Mouse (Mus musculus) liver, embryonic 14.5 days (tissue): ENCODE results near the gene Tango6. TPM values are rescaled to one million over a fixed set of nuclear protein-coding genes. Genes with fewer than 3 reads are reported as not detected.

Source experiments
- ATAC-seq: fragments of 200-750 bp; cut with Nextera tagmentation; 2 replicates; pipeline ENCODE4 v1.8.0; 2017; ENCODE audit warnings: moderate number of reproducible peaks, mild to moderate bottlenecking, moderate library complexity; ENCODE audit not compliant: insufficient read depth
- DNase-seq, 3 experiments: peaks; one replicate each; pipeline ENCODE4 v3.0.0-alpha.2; 2012 to 2013; ENCODE audit warnings: low read depth in 3 of 3, low spot score in 3 of 3
- H3K27ac ChIP-seq: fragments of 300-500 bp; sonication (generic); 2 replicates; pipeline ENCODE4 v1.5.1; 2014; ENCODE audit warnings: moderate library complexity, mild to moderate bottlenecking, control low read depth, inconsistent platforms
- H3K27me3 ChIP-seq: fragments of 300-500 bp; sonication (generic); 2 replicates; pipeline ENCODE4 v1.6.1; 2014; ENCODE audit warnings: mild to moderate bottlenecking, low read length, moderate library complexity; ENCODE audit not compliant: control insufficient read depth, insufficient read depth
- H3K36me3 ChIP-seq: fragments of 300-500 bp; sonication (generic); replicated peaks from 2 replicates; pipeline ENCODE4 v1.6.1; 2014; ENCODE audit warnings: low read depth; ENCODE audit not compliant: control insufficient read depth, insufficient read depth
- H3K4me1 ChIP-seq, 2 experiments: fragments of 200-500 bp in 1 of 2; fragments of 300-500 bp in 1 of 2; sonication (generic) in 1 of 2; replicated peaks; 2 replicates each; pipeline ENCODE4 v1.6.1; 2012 to 2014; ENCODE audit warnings: antibody characterized with exemption in 1 of 2, inconsistent platforms in 1 of 2, low read length in 1 of 2; ENCODE audit not compliant: control insufficient read depth in 2 of 2, insufficient read depth in 2 of 2
- H3K4me2 ChIP-seq: fragments of 300-500 bp; sonication (generic); 2 replicates; pipeline ENCODE4 v1.6.1; 2014; ENCODE audit warnings: low read depth, mild to moderate bottlenecking, control low read depth, moderate library complexity
- H3K4me3 ChIP-seq, 2 experiments: fragments of 200-500 bp in 1 of 2; fragments of 300-500 bp in 1 of 2; sonication (generic) in 1 of 2; 2 replicates each; pipeline ENCODE4 v1.5.1; 2012 to 2014; ENCODE audit warnings: low read depth in 2 of 2, low read length in 2 of 2, mild to moderate bottlenecking in 2 of 2, control low read depth in 1 of 2, inconsistent platforms in 1 of 2, moderate library complexity in 1 of 2; ENCODE audit not compliant: insufficient read depth in 1 of 2
- H3K9ac ChIP-seq: fragments of 300-500 bp; sonication (generic); replicated peaks from 2 replicates; pipeline ENCODE4 v1.6.1; 2014; ENCODE audit warnings: mild to moderate bottlenecking, control low read depth, moderate library complexity
- H3K9me3 ChIP-seq: fragments of 300-500 bp; sonication (generic); 2 replicates; pipeline ENCODE4 v1.6.1; 2016; ENCODE audit warnings: low read length, mixed read lengths; ENCODE audit not compliant: control insufficient read depth
- CTCF ChIP-seq: IDR thresholded peaks from 2 replicates; pipeline ENCODE4 v1.5.1; 2016; ENCODE audit warnings: antibody characterized with exemption, low read depth, control low read depth
- EP300 ChIP-seq: IDR thresholded peaks from 2 replicates; pipeline ENCODE4 v1.6.1; 2016; ENCODE audit warnings: antibody characterized with exemption, low read depth
- WGBS: fragments of 180-500 bp; shearing (Covaris S2); extraction: QIAGEN DNeasy Blood & Tissue Kit; methylation state at CpG from one replicate; pipeline ENCODE4 v1.1.7; 2014; ENCODE audit not compliant: insufficient replicate concordance; 5-methylcytosine and 5-hydroxymethylcytosine counted together
- polyA plus RNA-seq, 2 experiments: library from polyadenylated mRNA; depleted of rRNA in 1 of 2; stranded (reverse) in 1 of 2; unstranded in 1 of 2; fragments of >200 nt; fragmentation: Nextera tagmentation in 1 of 2; extraction: Ambion mirVana in 1 of 2; gene quantifications; 2 replicates each; pipeline versions ENCODE4 v1.2.1 to v1.2.3; 2012 to 2014

The Tango6 gene
- polyA plus RNA-seq, 2 experiments, result 1.7 to 2.6 TPM

DNA sequence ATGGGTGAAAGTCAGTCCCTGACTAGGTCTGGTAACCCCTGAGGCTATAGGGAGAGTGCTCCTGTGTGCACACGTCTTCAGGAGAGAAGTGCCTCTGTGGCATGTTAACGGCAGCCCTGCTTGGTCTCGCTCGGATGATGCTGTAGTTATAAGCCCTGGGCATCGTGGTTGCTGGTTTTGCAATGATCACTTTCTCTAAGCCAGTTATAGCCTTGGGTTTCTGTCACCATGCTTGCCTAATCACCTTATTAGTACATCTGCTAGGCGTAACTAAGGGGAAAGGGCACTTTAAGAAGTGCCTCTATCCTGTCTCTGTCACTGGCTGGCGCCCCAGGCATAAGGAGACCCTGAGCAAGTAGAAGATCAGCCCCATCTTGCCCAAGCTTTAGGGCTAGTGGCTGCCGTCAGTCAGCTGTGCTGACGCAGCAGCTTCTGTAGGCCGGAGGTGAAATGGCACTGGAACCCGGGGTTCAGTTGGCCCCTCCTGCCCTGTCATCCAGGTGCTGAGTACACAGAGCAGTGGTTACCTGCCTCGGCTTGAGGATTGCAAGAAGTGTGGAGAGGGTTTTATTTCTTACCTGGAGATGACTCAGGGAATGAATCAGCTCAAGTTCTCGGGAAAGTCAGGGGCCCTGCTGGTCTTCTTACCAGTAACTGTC lies 86.4 kb downstream of the Tango6 start:
- 72% methylated on average over 13 of the region's 13 CpGs for WGBS
- TF ChIP-seq EP300, result no peak
- TF ChIP-seq CTCF, result no peak
- Histone ChIP-seq H3K9ac (no peak overlapping the region), H3K27ac (no peak overlapping the region), H3K9me3 (no peaks in the 10 kb centered on the region), H3K4me1 (no peaks in the 10 kb centered on the region), H3K4me3 (no peak overlapping the region), H3K4me2 (no peak overlapping the region), H3K36me3 (no peaks in the 10 kb centered on the region), H3K27me3 (no peaks in the 10 kb centered on the region)
- no peak for ATAC-seq
- DNase-seq, result no peak

DNA sequence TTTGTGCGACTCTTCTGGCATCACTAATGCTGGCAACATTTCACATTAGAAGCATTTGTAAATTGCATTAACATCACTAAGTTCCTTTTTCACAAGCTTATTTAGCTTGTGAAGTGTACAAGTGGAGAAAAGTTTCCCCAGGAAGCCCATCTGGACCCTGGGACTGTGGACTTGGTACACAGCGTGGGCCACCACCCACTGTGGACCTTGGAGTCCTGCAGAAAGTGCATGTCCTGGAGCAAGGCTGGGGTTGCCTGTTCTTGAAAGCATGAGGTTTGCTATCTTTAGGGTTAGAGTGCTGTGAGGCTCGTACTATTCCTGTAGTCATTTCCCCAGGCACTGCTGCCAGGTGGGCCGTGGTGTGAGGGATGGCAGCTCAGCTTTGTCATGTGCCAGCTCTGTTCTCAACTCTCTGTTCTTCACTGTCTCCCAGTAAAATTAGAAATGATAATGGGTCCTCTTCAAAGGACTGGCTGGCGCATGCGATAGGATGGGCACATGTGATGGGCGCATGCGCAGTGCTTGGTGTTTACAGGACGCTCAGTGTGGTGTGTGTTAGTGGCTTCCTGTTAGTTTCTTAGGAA lies 87.8 kb downstream of the Tango6 start:
- H3K27me3 ChIP-seq, result no peaks in the 10 kb centered on the region
- H3K4me2 ChIP-seq, result no peak overlapping the region
- H3K4me3 ChIP-seq, result no peak overlapping the region
- H3K27ac ChIP-seq, result no peak overlapping the region
- 79% methylated on average over 9 of the region's 9 CpGs for WGBS
- H3K36me3 ChIP-seq, result no peaks in the 10 kb centered on the region
- H3K4me1 ChIP-seq, result no peaks in the 10 kb centered on the region
- H3K9ac ChIP-seq, result no peak overlapping the region
- ATAC-seq, result no peak
- no peak for TF ChIP-seq CTCF
- TF ChIP-seq EP300, result no peak
- no peak for DNase-seq
- H3K9me3 ChIP-seq, result no peaks in the 10 kb centered on the region

DNA sequence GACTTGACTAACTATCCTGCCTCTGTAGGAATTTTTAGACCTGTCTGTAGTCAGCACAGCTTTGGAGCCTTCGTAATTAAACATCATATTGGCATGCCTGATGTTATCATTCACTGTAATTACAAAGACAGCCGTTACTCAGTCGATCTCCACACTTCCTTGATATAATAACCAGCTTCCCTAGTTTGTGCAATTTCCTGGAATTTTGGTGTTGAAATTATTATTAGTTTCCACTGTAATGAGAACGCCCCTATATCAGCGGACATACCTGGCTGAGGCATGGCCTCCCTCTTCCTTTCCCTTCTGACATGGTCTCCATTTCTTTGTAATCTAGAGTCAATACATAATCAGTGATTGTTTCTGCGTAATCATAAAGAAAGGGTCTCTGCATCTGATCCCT lies 89.2 kb downstream of the Tango6 start:
- H3K27me3 ChIP-seq, result no peaks in the 10 kb centered on the region
- no peak overlapping the region for H3K4me3 ChIP-seq
- no peaks in the 10 kb centered on the region for H3K4me1 ChIP-seq
- H3K9me3 ChIP-seq, result no peaks in the 10 kb centered on the region
- WGBS, result 63% methylated on average over 6 of the region's 6 CpGs
- no peaks in the 10 kb centered on the region for H3K36me3 ChIP-seq
- H3K9ac ChIP-seq, result no peak overlapping the region
- no peak overlapping the region for H3K4me2 ChIP-seq
- ATAC-seq (no peak), DNase-seq (no peak)
- no peak overlapping the region for H3K27ac ChIP-seq
- TF ChIP-seq CTCF, result no peak
- no peak for TF ChIP-seq EP300

DNA sequence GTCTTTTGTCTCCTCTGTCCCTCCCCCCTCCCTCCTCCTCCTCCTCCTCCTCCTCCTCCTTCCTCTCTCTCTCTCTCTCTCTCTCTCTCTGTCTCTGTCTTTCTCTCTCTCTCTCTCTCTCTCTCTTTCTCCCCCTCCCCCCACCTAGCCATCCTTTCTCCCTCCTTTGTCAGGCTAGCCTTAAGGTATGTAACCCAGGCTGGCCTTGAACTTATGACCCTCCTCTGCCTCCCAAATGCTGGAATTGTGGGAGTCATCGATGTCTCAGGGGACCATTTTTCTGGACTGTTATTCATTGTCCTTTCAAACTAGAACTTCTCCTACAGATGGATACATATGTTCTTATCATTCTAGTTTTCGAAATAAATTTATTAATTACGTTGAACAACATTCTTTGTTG lies 89.6 kb downstream of the Tango6 start:
- Histone ChIP-seq H3K27me3 (no peaks in the 10 kb centered on the region), H3K4me2 (no peak overlapping the region), H3K4me1 (no peaks in the 10 kb centered on the region), H3K9me3 (no peaks in the 10 kb centered on the region), H3K36me3 (no peaks in the 10 kb centered on the region), H3K4me3 (no peak overlapping the region), H3K27ac (no peak overlapping the region), H3K9ac (no peak overlapping the region)
- 69% methylated on average over 3 of the region's 3 CpGs for WGBS
- no peak for DNase-seq
- no peak for ATAC-seq
- TF ChIP-seq CTCF (no peak), EP300 (no peak)

DNA sequence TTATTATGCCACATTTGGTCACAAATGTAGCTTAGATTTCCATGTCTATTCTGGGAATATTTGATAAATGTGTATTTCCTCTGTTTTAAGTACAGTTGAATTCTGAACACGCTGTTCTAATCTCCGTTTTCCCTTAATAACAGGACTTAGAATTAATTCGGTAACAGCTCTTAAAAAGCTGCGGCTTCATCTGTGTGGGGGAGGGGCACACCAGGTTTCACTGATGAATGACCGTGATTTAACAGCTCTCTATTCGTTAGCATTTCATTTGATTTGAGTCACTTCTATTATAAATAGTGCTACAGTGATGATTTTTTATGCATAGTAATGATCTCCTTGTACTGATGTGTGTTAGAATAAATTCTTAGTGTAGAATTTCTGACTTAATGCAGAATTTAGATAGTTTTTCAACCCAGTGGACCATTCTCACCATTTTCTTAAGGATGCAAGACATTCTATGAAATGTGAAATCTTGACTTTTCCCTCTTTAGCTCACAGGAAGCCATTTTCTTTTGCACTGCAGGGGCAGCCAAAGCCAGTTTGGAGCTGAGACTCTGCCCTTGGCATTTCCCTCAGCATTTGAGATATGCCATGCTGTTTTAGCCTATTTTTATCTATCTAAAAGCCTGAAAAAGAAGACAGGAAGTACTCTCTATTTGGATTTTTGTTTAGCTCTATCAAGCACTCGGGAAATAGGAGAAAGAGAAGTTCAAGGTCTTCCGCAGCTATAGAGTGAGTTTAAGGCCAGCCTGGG lies 91.9 kb downstream of the Tango6 start:
- no peaks in the 10 kb centered on the region for H3K4me1 ChIP-seq
- ATAC-seq (no peak), DNase-seq (no peak)
- no peak overlapping the region for H3K4me3 ChIP-seq
- TF ChIP-seq CTCF, result no peak
- no peaks in the 10 kb centered on the region for H3K27me3 ChIP-seq
- H3K36me3 ChIP-seq, result no peaks in the 10 kb centered on the region
- H3K9me3 ChIP-seq, result no peaks in the 10 kb centered on the region
- WGBS, result 75% methylated on average over 8 of the region's 8 CpGs
- no peak overlapping the region for H3K27ac ChIP-seq
- H3K4me2 ChIP-seq, result no peak overlapping the region
- no peak overlapping the region for H3K9ac ChIP-seq
